Mouse (Mus musculus): Measurements from ENCODE around the gene Prkar1b.

The Prkar1b gene

DNA sequence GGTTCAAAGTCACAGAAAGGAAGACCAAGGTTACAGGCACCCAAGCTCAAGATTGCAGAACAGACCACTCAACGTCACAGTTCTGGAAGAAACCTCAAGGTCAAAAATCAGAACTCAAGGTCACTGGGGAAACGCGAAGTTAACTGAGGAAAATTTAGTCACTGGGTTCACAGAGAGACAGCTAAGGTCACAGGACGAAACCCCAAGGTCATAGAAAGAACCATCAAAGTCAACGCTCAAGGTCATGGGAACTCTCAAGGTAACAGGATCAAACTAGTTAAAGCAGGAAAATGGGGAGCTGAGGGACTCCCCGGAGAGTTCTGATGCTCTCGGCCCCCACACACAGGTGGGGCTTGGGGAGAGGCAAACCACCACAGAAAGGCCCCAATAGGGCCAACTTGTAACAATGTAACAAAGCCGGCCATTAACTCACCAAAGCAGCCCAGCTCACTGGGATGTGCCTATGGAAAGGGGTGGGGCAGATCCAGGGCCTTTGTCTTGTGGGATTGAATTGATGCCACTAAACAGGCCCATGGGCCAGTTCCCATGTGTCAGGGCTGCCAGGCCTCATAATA is 174.8 kb downstream of the Prkar1b start:
- DNase-seq (ENCODE audit: low read depth), result no peak

DNA sequence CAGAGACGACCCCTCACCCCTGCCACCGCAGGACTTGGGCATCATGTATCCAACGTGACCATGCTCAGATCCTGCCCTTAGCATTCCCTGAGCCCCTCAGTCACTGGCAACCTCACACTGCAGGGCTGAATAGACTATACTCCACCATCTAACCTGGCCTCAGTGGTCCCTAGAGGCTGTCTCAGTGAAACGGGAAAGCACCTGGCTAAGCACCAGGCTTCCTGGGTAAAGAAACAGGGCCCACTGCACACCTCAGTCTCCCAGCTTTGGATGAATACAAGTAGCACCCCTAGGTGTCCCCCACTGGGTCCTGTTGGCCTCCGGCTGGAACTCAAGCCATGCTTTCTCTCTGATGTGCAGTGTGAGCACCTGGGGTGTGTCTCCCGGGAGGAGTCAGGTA is 176.3 kb downstream of the Prkar1b start:
- DNase-seq (ENCODE audit: low read depth), result no peak

DNA sequence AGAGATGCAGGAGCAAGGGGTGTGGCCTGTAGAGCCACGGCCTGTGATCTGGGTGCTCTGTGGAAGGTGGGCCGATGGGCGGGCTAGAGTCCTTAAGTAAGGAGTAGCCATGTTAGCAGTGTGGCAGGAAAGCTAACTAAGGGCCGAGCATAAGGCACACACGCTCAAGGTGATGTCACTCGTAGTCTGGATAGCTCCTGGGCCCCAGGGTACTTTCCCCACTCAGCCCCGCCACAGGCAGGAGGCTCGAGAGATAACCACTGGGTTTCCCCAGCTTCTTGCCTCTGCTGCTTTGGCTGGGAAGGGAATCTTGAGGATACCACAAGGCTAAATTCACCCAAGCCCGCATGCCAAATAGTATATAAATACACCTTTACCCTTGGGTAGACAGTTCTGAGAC is 178.4 kb downstream of the Prkar1b start:
- no peak for DNase-seq (ENCODE audit: low read depth)

DNA sequence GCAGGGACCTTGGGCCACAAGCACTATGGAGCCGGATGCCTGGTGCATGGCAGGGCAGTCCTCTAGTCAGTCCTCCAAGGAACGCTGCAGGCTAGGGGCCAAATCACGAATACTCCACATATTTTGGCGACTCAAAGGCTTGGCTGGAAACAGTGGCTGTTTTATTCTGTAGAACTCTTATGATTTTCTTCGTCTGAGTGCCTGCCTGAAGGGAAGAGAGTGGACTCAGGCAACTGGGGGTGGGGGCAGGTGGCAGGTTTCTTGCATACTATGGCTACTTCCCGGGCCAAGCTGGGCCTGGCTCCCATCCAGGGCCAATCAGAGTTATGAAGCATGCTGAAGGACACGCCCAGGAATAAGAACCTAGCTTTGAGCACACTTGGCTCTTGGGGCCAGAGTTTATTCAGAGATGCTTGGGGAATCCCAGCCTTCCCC is 179.7 kb downstream of the Prkar1b start:
- no peak for DNase-seq (ENCODE audit: low read depth)

Measured in c-Kit-positive CD71-negative TER-119-negative erythroid progenitor cells, embryonic 14.5 days (primary cell).